Mouse (Mus musculus): ENCODE data around the gene Ppp1r21.

Ppp1r21 gene

DNA sequence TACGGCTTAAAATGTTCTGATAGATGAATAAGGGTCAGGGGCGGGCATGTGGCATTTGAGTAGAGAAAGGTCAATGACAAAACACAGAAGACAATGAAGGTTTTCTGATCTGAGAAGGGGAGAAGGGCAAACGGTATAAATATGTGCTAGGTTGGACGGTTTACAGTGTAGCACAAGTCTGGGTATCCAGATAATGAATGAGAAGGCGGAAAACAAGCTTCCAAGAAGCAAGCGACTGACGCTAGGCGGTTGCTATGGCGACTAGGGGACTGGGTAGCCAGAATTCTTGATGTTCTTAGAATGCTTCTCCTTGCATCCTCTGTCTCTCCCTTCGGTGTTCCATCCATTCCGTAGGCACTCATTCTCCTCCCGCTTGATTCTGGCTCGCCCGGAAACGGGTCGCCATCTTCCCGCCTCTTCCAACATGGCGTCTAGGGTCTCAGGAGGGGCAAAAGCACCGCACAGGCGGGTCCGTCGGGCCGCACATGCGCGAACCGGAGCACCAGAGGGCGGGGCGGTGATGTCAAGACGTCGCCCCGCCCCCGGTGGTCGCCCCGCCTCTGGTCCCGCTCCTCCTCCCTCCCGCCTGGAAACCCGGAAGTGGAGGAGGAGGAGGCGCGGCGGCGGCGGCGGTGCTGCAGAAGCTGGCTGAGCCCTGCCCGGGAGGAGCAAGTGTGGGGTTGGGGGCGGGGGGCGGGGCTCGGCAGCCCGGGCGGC is at the start of gene Ppp1r21:
Gene Ppp1r21 (plus strand): TSS at position 600 of the 717 bp plus-strand sequence.
- DNase-seq (ENCODE audit: extremely low read depth, low read depth) = peak; percentile 75

DNA sequence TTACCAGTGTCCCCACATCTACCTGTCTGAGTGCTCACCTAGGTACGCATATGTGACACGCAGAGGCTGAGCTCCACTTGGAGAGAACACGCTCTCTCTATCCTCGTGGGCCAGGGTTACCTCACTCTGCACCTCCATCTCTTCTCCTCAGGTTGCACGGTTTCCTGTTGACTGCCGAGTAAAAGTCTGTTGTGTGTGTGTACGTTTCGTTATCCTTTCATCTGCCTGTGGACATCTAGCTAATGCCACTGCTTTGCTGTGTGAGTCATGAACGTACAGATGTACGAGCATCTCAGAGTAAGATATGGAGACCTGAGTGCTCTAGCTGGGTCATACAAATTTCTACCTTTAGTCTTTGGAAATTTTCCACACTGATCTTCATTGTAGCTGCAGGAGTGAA is 49.5 kb upstream of the Ppp1r21 start:
- DNase-seq (ENCODE audit: extremely low read depth, low read depth) = no peak

DNA sequence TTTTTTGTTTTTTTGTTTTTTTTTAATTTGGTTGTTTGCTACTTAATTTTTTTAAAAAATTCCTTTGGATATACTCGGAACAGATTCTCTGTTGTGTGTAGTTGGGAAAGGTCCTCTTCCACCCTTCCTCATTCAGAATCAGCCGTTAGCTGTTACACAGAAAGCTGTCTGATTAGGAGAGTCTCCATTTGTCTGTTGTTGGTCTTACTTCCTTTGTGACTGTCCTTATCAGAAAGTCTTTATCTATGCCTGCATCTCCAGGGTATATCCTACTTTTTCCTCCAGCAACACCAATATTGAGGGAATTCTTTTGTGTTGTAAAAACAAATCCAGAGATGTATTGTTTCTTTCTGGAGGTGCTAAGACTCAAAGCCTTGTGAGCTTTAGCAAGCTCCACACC is 48.9 kb upstream of the Ppp1r21 start:
- no peak for DNase-seq (ENCODE audit: extremely low read depth, low read depth)

DNA sequence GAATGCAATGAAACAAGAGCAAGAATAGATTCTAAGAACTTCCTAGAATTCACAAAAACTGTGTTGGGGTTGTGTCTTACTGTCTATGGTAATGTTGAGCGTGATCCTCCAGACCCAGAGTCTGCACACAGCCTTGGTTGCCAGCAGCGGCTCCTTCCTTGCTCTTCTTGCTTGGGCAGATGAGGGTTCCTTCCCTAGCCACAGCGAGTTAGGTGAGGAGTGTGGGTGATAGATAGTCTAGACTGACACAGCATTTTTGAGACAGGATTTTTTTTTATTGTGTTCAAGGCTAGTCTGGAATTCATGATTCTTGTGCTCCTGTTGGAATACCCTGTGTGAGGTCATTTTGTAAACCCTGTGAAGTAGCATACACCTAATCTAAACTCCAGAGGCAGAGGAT is 48.3 kb upstream of the Ppp1r21 start:
- peak; percentile 60 for DNase-seq (ENCODE audit: extremely low read depth, low read depth)

DNA sequence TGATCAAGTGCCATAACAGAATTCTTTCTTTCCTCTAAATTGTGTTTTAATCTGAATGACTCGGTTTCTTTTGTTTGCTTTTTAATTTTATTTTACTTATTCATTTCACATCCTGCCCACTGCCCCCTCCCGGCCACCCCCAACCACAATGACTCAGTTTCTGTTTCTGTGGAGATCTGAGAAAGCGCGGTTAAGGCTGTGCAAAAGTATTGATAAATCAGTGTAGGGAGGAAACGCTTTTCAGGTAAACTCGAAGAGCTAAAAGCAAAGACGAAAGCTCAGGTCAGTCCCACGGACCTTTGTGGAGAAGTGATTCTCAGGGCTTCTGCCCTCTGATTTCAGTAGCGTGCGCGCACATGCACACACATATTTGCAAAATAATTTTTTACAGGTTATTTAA is 45.4 kb upstream of the Ppp1r21 start:
- DNase-seq (ENCODE audit: extremely low read depth, low read depth) = no peak

DNA sequence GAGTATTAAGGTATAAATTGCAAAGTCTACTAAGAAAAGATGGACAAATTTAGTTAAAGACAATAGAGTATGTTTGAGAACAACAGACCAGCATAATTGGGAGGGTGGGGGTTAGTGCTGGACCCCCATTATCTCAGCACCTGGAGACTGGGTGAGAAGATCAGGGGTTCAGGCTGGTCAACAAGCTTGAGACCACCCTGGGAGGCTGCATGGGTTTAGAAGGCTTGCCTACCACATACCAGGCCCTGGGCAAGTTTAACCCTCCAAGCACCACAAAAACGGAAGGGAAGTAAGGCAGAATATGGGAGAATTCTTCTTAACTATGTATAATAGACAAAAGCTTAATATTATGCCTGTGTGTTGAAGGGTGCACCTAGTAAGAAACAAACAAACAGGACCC is 45.0 kb upstream of the Ppp1r21 start:
- DNase-seq (ENCODE audit: extremely low read depth, low read depth) = no peak

DNA sequence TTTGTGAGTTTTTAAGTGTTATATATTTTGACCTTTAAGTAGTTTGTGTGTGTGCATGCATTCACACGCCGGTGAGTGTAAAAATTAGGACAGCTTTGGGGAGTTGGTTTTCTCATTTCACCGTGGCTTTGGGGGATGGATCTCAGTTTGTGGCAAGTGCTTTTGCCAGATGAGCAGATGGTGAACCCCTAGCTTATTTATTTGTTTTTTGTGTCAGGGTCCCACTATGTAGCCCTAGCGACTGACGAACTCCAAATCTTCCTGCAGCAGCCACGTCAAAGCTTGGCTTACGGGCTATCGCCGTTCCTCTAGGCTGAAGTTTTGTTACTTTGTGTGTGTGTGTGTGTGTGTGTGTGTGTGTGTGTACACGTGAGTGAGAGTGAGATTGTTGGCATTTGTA is 39.4 kb upstream of the Ppp1r21 start:
- DNase-seq (ENCODE audit: extremely low read depth, low read depth) = no peak

DNA sequence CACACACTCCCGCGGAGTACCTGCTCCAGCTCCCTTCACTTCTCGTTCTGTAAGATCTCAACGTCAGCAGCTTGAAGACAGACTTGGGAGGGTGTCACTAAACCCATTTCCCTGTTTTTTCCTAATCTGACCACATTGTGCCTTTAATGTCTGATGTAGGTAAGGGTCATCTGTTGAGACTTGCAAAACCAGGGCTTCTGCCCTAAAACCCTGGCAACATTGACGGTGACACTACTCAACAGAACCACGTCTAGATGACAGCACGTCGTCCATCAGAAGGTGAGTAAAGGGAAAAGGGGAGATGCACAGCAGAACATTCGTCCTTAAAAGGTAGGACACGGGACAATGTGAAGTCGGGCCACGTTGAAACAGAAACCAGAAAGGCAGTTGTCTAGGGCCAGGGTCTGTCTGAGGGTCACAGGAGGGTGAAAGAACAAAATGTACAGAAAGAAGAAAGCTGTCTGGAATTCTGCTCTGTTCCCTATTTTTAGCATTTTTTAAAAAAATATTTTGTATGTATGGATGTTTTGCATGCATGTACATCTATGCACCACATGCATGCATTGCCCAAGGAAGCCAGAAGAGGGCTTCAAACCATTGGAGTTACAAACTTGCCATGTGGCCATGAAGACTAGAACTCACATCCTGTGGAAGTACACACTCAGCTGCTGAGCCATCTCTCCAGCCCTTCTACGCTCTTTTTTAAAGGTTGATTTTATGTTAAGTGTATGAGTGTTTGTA is 38.4 kb upstream of the Ppp1r21 start:
- DNase-seq (ENCODE audit: extremely low read depth, low read depth) = no peak

DNA sequence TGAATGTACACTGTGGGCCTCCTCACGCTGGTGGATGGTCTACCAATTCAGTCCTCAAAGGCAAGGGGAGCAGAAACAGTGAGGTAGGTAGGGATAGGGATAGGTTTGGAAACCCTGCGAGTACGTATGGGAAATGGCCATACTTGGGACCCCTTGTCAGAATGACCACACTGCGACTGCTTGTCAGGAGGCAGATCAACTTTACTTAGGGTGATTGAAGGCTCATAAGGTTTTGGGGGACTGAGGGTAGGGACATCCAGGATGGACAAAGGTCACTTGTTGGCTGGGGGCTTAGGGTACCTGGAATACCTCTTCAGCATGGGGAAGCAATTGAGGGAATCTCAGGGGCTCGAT is 37.8 kb upstream of the Ppp1r21 start:
- DNase-seq (ENCODE audit: extremely low read depth, low read depth) = no peak

DNA sequence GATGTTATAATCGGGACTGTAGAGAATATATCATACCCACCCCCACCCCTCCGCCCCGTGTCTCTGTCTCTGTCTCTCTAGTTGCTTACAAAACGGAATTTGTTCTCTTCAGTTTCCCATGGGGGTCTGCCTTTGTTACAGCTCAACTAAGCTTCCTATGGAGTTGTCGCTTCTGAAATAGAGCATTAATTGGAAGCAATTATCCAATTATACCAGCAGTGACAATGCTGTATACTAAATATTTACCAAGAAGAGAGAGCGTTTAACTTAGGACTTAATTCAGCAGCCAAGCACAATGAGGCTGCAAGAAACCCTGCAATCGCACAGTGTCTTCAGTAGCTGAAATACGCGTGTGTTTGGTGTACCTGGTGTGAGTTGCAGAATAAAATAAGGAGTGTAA is 36.4 kb upstream of the Ppp1r21 start:
- no peak for DNase-seq (ENCODE audit: extremely low read depth, low read depth)

DNA sequence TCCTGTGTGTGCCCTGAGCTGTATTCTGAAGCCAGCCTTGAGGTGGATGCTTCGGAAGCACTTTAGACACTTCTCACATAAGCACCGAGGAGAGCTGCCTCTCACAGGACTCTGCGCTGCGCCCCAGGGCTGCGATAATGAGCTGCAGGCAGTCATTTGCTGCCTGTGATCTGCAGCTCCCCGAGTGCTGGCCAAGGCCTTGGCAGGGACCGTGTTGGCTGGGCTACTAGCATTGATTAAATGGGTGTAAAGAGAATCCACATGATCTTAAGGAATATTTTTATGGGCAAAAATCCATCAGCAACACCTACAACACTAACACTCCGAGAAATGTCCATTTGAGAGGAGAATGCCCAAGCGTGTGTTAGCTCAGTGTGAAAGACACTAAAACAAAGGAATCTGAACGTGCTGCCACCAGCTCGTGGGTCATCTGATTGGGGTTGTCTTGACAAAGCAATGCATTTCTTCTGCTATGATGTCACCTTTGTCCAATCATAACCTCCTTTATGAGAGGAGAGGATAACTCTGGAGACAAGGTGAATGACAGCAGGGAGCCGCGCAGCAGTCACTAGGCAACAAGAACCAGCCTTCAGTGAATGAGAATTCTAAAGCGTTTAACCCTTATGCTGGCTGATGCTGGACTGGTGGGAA is 35.7 kb upstream of the Ppp1r21 start:
- DNase-seq (ENCODE audit: extremely low read depth, low read depth) = no peak

DNA sequence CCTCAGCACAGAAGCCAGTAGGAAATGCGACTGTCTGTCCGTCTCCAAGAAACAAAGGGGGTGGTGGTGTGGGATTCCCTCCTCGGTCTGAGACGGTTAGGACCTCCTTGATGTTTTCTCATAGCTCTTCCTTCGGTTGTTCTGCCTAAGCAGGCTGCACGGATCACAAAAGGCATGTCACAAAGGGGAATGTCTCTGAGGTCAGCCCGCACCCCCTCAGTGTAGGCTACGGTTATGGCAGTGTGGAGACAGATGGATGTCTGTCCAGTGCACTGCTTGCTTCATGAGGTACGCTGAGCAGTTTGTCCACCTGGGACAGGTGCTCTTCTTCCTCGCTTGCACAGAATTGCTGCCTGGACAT is 35.2 kb upstream of the Ppp1r21 start:
- no peak for DNase-seq (ENCODE audit: extremely low read depth, low read depth)

DNA sequence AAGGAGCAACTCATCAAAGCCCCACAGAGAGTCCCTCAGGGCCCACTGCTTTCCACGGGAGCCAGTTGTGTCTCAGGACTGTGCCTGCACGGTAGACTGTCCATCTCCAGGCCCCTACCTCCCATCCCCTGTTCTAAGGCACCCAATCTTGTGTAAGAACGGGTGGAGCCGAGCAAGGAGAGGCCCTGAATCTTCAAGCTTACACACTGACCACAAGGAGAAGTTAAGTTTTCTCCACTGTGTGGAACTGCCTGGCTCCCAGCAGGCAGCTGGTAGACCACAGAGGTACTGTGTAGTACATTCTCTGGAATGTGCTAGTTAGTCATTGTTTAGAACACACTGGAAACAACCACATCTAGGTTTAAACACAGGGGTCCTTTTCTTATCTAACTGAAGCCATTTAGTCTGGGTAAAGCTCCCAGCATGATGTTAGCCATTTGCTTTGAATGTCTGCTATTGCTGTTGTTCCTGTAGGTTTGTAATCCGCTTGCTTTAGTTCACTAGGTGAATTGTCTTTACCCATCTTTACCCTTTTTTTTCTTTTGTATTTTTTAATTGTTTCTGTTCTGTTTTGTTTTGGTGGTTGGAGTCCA is 31.7 kb upstream of the Ppp1r21 start:
- DNase-seq (ENCODE audit: extremely low read depth, low read depth) = no peak

DNA sequence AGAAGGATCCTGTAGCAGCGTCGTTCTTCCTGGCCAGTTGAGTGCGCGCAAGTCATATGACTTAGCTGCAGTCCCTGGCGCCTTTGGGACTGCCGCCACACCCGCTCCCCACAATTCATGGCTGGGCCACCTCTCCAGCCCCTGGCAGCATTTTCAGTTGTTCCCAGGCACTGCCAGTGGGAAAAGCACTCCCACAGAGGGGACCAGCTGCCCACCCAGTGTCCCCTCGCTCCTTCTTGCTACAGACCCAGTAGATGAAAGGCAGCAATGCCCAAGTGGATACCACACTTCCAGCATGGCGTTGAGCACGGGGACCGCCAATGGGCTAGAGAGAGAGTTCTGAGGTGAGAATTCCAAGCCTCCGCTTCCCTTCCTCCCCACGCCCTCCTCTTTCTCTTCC is 25.9 kb upstream of the Ppp1r21 start:
- no peak for DNase-seq (ENCODE audit: extremely low read depth, low read depth)

DNA sequence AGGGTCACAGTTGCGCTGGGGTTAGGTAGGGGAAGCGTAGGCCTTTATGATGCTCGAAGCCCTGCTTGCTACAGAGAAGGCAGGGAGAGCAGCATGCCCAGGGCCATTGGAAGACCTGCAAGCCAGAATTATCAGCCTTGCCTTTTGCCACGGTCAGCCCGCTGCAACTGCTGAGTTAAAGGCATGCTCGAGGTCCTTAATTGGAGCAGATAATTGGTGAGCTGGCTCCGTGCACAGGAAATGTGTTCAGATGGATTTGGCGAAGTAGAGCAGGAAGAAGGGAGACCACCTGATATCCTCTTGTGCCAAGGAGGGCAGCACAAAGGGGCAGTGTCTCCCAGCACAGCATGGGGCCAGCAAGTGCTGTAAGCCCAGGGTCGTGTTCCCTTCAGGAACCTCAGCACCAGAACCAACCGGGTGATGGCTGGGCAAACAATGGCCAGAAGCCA is 24.6 kb upstream of the Ppp1r21 start:
- DNase-seq (ENCODE audit: extremely low read depth, low read depth) = no peak

DNA sequence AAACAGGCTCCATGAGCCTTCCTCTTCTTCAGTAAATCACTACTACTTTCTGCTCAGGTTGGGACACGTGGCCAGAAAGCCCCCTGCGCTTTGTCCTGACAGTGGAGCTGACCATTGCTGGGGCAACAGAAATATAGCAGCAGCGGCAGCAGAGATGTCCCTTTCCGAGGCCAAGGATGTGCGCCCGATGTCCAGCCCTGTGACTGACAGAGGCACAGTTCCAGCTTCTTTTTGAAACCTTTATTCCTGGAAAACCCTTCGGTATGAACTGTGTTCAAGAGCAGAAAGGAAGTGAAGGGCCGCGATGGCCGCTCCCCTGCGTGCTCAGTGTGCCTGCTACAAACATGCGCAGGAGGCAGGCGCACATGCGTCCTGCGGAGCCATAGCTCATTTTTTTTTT is 24.0 kb upstream of the Ppp1r21 start:
- DNase-seq (ENCODE audit: extremely low read depth, low read depth) = no peak

DNA sequence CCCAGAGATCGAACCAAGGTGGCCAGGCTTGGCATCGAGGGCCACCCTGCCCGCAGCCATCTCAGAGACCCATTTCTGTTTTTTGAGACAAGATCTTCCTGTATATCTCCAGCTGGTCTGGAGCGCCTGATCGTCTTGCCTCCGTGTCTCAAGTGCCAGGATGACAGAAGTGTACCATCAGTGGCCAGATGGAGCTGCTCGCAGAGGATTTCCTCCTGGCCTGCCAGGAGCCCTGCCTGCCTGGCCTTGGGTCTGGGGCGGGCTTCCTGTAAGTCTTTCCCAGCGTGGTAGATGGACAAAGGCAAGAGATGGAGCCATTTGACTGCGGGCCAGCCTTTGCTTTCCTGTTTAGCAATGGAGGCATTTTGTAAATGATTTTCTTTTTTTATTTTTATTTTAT is 22.5 kb upstream of the Ppp1r21 start:
- DNase-seq (ENCODE audit: extremely low read depth, low read depth) = no peak

DNA sequence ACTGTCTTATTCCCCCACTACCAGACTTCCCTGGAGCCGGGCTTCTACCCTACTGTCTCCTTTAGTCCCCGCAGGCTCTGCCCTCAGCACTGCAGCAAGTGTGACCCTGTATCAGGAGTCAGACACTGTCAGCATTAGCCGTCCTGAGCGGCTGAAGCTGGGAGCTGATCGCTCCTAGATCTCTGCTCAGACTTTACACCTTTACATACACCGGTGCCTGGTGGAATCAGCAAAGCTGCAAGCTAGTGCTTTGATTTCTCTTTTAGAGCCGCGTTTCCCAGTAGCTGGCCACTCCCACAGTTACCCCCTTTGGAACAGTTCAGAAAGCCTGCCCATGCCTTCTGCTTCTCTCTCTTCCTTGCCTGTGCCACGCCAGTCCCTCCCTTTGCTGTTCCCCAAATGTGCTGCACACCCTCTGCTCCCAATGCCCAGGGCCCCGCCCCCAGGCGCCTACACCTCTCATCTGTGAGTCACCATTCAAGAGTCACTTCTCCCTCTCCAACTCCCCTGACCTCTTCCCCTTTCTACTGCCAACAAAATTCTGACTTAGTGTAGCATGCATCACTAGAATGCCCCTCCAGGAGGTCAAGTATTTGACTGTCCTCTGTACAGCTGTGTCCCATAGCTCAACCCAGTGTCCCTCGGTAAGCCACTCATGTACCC is 20.9 kb upstream of the Ppp1r21 start:
- peak; percentile 82 for DNase-seq (ENCODE audit: extremely low read depth, low read depth)

DNA sequence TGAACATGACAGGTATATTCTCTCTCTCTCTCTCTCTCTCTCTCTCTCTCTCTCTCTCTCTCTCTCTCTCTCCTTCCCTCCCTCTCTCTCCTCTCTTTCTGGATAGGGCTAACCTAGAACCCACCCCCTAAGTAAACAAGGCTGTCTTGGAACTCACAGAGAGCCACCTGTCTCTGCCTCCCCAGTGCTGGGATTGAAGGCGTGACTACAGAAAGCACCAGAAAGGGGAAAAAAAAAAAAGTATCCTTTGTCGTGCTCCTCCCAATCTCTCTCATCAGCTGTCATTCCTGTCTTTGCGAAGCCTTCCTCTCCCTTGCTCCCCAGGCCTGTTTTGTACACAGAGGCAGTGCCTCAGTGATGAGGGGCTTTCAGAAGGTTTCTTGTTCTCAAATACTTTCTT is 19.9 kb upstream of the Ppp1r21 start:
- DNase-seq (ENCODE audit: extremely low read depth, low read depth) = no peak

DNA sequence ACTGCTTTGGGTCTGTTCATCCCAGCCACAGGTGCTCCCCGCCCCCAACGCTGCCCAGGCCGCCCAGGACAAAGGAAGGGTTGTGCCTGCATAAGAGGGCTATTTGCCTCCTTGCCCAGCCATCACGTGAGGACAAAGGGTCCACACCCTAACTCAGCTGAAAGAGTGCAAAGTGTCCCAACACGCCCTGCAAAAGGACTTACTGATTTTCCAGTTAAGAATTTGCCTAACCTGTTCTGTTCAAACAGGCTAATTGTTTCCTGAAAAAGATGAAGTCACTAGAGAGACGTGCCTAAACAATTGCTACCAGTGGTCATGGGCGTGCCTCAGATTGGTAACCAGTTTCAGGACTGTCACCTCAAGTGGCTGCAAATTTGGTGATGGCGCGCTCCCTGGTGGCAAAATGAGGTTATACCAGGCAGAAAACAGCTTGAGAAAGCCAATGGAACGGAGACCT is 18.8 kb upstream of the Ppp1r21 start:
- peak; percentile 77 for DNase-seq (ENCODE audit: extremely low read depth, low read depth)

DNA sequence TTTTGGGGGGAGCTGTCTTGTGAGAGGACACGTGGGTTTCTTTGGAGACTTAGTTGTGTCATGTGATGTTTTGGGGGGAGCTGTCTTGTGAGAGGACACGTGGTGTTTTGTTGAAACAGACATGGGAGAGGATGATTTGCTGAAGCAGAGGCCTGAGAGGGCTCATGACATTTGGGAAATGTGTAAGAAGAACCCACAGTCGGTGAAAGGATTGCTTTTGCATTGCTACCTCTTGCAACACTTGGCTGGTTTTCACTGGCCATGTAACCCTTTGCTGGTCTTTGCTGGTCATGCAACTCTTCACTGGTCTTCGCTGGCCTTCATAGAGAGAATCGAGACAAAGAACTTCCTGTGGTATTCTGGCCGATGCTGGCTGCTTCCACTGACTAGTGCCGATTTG is 13.4 kb upstream of the Ppp1r21 start:
- no peak for DNase-seq (ENCODE audit: extremely low read depth, low read depth)

DNA sequence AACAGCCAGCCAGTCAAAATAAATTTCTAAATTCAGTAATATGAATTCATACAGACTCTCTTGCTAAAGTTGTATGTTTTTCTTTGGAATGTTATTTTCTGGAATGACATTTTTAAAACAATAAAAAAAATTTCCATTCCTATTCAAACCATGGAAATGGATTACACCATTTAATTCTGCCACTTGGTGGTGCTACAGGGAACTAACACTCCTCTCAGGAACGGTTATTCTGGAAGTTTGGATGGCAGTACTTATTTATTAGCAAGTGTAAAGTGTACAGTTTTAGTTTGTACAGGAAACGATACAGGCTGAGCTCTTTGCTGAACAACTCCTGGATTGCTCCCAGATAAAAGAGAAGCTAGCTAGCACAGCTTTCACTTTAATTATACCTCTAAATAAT is 2.1 kb upstream of the Ppp1r21 start:
- DNase-seq (ENCODE audit: extremely low read depth, low read depth) = peak; percentile 29
